Mouse (Mus musculus) adrenal gland, adult 8-10 months (tissue): ENCODE results near the gene Map3k6. TPM values are rescaled to one million over a fixed set of nuclear protein-coding genes. Genes with fewer than 3 reads are reported as not detected.

Experiments
- DNase-seq: peaks from one replicate; pipeline ENCODE4 v3.0.0; 2022
- total RNA-seq, 4 experiments: library from RNA; stranded (reverse); gene quantifications; 2 replicates each; pipeline ENCODE4 v1.2.4; 2022

Map3k6 gene
- total RNA-seq, 4 experiments from 2014 or later: 17.3 to 27.7 (median 19.2) TPM

DNA sequence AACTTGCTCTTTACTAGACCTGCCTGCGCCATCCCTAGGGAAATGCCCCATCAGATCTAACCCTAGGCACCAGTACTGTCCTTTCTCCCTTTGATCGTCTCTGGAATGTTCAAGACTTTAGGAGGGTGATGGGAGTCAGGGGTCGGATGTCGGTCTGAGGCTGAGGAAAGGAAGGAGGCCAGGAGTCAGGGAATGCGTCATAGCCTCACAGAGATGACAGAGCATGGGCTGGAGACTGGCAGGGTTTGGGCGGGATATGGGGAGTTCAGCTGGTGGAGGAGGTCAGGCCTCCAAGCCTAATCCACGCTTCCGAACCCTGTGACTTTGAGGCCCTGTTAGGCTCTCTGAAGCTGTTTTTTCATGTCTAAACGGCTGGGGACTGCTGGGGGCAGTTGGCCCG is 27.0 kb upstream of the Map3k6 start:
- no peak for DNase-seq

DNA sequence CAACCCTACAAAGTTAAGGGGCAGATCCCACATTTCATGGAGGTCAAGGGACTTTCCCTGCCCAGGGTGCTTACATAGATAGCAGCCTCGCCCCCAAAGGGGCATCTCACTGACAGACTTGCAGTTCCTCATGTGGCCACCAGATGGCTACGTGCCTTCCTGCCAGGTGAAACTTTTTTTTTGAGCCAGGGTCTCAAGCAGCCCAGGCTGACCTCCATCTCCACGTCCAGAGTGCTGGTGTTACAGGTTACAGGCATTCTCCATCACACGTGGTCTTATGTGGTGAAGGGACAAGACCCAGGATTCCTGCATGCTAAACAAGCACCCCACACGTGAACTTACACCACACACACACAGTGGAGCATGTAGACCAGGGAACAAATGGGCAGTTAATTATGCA is 23.0 kb upstream of the Map3k6 start:
- DNase-seq: no peak

DNA sequence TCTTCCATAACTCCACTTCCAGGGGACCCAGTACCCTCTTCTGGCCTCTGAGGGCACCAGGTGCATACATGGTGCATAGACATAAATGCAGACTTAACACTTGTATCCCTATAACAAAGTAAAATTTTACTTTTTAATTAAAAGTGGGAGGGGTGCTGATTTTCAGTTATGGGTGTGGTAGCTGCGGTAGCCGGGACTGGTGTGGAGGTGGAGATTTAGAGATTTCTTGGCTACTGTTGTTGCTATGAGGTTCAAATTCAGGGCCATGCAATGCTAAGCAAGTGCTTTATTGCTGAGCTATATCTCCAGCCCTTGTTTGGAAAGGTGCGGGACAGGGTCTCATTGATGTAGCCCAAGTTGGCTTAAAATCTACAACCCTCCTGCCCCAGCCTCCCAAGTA is 21.9 kb upstream of the Map3k6 start:
- DNase-seq: no peak

DNA sequence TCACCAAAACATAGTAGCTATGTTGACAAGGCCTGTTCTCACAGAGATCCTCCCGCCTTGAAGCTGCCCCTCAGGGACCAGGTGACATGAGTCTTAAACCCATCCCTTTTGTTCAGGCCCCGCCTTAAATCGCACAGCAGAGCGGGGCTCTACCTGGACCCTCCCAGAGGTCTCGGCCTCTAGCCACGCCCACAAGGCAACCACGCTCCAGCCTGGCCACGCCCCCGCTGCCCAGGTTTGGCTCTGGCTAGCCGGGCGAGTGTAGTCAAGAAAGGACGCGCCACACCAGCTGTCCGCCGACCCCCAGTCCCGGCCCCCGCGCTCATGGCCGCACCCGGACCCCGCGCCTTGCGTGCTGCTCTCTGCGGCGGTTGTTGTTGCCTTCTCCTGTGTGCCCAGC is 20.0 kb upstream of the Map3k6 start:
- no peak for DNase-seq

DNA sequence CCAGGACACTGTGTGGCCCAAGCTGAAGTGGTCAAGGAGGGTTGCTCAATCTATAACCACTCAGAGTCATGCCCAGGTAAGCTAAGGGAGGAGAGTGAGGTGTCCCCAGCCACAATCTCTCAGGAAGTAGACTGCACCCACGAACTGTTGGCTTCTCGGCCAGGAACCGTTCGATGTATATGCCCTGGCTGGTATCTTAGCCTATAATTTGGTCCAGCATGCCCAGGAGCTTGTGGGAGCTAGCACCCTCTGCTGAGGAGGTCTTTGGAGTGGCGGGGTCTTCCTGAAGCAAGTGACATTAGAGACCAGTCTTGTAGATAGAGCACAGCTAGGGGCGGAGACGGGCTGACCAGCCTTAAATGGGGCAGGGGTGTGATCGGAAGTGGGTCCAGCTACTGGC is 18.9 kb upstream of the Map3k6 start:
- no peak for DNase-seq

DNA sequence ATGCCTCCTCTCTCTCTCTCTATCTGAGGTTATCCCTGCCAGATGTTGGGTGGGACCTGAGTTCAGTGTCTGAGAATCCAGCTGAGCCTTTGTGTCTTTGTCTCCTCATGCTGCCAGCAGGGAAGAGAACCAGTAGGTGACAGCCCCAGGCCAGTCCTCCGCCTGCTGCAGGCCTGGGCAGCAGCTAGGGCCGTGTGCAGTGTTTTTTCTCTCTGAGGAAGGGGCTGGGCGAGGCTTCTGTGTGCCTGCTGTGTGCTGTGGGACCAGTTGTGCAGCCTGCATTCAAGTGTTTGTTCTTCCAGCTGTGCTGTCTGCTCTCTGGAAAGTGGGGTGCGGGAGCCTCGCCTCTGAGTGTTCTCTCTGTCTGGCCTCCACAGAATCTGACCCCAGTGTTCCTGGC is 16.7 kb upstream of the Map3k6 start:
- DNase-seq: no peak

DNA sequence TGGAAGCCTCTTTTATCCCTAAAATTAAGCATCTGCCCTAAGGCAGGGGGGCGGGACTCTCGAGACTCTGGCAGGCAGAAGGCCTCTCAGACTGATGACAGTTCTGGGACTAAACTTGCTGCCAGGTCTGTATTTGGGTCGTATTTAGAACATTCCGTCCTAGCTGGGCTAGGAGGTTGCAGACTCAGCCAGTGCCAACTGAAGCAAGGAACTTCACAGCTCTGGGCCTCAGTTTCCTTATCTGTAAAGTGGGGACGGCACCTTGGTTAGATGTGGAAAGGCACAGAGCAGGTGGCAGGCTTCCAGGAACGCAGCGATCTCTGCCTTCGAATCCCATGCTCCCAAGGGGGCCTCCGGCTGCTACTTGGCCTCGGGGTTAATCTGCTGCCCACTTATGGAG is 14.5 kb upstream of the Map3k6 start:
- no peak for DNase-seq

DNA sequence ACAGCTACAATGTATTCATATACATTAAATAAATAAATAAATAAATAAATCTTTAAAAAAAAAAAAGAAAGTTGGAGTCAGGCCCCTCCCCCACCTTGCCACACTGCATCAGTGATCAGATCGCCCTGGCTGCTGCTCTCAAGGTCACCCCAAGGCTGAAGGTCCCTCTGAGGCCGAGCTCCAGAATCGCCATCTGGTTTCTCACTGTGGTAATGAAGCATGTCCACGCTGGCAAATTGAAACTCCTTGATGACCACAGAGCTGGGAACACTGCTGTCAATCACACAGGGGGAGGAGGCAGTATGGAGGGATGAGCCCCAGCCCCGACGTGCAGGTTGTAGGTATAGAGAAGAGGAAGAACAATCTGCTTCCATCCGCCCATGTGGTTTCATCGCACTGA is 13.0 kb upstream of the Map3k6 start:
- DNase-seq: no peak

DNA sequence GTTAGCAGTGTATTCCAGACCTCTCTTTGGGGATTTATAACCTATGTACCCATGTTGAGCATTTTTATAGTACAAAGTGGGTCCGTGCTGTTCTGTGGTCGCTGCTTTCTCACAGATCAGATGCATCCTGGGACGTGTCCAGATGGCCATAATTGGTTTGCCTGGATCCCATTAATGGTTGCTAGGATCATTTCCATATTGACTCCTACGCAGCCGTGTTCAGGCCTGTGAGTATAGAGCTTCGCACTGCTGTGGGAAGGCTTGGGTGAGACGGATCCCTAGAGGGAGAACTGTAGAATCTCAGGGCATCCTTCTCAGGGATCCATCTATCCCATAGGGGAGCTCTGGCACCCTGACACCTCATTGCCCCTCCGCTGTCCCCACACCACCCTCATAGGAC is 11.0 kb upstream of the Map3k6 start:
- no peak for DNase-seq

DNA sequence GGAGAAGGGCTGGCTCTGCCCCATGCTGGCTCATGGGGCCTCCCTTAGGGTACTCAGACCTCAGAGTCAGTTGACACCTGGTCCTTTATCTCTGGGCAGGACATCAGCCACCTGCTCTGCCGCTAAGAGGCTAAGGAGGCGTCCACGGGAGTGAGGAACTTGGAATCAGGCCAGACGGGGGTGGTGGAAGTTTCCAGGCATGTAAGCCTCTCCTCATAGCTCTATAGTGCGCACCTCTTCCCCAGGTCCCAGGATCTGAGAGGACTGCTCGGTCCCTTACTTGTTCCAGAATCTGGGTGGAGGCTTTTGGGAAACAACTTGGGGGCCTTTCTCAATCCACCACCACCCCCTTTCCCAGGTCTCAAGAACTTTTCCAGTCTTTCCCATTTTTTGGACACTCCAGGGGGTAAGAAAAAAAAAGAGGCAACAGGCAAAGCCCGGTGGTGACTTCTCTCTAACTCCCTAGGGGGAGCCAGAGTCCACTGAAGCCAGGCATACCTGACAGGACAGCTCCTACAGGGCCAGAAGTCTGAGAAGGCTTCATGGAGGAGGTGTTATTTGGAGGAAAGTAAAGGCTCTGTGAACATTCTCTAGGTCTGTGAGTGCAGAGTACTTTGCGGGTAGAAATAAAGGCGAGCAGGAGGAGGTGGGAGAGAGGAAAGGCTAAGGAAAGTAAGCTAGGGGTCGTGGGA is 7.2 kb upstream of the Map3k6 start:
- DNase-seq: no peak

DNA sequence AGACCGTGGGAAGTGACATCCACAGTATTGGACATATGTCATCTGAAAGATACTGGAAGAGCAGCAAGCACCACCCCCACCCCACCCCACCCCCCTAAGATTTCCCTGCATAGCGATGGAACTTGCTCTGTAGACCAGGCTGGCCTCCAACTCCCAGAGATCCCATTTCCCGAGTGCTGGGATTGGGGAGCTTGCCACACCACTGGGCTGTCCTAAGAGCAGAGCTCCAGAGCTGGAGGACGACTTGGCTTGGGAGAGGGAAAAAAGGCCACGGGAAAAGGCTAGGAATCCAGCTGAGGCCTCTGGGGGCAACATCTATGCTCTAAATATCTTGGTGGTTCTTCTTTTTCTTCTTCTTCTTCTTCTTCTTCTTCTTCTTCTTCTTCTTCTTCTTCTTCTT is 5.8 kb upstream of the Map3k6 start:
- DNase-seq: no peak

DNA sequence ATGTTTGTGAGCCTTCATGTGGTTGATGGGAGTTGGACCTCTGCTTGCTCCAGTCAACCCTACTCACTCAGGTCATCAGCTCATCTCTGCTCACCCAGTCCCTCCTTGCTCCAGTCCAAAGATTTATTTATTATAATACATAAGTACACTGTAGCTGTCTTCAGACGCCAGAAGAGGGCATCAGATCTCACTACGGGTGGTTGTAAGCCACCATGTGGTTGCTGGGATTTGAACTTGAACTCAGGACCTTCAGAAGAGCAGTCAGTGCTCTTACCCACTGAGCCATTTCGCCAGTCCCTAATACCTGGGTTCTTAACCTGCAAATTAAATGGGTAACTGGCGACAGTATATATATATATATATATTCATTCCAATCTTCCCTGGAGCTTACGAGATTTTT is 5.2 kb upstream of the Map3k6 start:
- no peak for DNase-seq

DNA sequence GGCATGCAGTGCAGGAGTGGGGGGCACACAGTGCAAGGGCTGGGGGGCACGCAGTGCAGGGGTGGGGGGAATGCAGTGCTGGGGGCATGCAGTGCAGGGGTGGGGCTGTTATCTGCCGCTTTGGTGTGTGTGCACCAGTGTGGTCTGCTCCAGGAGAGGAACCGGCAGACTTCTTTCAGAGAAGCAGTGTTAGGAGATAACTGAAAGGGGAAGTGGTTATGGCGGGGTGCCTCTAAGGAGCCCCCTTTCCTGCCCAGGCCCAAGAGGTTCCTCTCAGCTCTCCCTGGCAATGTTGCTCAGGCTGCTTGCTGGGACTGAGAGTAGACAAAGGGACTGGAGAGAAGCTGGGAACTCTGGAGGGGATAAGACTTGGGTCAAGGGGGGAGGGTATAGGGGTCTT is 2.7 kb upstream of the Map3k6 start:
- no peak for DNase-seq

DNA sequence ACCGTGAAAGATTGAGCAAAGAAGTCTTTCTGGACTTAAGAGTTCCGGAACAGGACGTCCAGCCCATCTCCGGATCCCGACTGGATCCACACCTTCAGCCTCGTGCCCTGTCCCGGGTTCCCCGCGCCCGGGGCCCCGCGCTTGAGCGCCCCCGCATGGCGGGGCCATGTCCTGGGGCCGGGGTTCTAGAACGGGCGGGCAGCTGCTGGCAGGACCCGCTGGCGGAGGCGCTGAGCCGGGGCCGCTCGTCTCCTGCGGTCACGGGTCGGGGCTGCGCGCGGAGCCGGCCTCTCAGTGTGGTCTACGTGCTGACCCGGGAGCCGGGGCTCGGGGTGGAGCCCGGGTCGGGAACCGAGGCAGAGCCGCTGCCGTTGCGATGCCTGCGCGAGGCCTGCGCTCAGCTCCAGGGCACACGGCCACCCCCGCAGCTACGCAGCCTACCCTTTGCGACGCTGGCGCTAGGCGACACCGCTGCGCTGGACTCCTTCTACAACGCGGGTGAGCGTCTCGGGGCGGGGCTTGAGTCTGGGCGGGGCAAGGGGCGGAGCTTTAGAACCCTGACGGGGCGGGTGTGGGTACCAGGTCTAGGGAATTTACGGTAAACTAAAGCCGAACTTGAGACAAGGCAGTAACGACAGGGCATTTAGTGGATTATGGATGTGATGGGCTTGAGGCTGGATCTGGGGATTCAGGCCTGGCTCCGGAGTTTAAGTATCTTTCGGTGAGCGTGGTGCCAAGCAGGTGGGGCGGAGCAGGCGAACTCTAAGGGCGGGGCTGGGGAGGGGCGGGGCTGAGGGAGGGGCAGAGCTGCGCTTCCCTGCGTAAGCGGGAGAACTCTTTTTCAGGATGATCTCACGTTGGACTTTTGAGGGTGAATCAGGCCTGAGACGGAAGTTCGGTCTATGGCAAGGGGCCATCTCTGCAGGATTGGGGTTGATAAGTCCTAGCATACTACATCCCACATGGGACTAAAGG is 603 bp downstream of the Map3k6 start:
- DNase-seq: peak; percentile 87

DNA sequence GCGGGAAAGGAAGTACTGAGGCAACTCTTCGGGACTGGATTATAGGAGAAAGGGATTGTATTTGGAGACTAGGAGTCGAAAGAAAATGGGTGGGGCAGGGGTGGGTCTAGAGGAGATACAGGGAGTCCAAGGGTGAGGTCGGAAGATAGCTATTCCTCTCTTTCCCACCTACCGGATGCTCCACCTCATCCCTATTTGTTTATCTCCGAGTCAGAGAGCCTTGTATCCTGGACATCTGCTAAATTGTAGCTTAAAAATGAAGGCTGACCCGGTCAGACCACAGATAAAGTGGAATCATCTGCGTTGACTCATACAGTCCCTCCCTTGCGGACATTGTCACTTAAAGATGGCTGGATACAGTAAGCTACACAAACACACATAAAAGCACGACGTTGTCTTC is 1.3 kb downstream of the Map3k6 start:
- DNase-seq: no peak

DNA sequence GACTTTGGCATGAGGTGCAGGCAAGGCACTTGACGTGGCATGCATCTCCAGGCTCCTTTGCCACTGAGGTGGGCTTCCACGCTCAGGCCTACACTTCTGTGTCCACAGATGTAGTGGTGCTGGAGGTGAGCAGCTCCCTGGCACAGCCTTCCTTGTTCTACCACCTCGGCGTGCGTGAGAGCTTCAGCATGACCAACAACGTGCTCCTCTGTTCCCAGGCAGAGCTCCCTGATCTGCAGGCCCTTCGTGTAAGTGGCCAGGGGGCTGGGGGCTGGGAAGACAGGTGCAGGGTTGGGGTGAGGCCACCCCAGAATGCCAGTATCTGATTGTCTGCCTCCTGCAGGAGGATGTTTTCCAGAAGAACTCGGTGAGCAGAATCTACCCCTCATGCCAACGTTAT is 2.1 kb downstream of the Map3k6 start:
- DNase-seq: no peak

DNA sequence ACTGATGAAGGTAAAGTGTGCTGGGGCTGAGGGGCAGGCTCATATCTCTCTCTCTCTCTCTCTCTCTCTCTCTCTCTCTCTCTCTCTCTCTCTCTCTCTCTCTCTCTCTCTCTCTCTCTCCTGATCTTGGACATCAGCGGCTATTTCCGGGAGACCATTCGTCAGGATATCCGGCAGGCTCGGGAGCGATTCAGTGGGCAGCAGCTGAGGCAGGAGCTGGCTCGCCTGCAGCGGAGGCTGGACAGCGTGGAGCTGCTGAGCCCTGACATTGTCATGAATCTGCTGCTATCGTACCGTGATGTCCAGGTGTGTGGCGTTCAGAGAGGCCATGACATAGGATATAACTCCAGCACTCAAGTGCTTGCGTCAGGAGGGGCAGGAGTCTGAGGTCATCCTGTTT is 2.9 kb downstream of the Map3k6 start:
- DNase-seq: no peak

DNA sequence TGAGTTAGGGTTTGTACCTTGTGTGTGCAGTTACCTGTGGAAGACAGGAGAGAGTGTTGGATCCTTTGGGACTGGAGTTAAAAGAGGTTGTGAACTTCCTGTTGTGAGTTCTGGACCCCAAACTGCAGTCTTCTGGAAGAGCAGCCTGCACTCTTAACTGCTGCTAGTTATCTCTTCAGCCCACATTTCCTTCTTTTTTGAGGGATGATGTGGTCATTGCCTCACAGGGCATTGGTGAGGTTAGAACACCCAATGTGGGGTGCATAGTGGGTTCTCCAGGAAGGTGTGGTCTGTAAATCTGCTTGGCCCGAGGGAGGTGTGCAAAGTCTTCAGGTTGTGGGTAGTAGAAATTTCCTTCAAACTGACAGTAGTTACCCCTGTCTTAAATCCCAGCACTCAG is 3.7 kb downstream of the Map3k6 start:
- no peak for DNase-seq

DNA sequence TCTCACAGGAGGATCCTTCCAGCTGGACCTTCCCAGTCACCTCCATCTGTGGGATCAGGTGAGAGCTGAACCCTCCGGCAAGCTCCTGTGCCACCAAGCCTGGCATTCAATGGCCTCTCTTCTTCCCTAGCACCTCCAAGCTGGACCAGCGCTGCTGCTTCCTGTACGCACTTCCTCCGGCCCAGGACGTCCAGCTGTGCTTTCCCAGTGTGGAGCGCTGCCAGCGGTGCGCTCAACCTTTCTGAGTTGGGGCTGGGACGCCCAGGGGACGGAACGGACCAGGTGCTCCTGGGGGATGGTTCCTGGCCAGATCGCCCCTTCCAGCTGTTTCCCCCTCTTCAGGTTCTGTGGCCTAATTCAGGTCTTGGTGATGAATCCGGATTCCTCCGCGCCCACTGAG is 6.5 kb downstream of the Map3k6 start:
- no peak for DNase-seq

DNA sequence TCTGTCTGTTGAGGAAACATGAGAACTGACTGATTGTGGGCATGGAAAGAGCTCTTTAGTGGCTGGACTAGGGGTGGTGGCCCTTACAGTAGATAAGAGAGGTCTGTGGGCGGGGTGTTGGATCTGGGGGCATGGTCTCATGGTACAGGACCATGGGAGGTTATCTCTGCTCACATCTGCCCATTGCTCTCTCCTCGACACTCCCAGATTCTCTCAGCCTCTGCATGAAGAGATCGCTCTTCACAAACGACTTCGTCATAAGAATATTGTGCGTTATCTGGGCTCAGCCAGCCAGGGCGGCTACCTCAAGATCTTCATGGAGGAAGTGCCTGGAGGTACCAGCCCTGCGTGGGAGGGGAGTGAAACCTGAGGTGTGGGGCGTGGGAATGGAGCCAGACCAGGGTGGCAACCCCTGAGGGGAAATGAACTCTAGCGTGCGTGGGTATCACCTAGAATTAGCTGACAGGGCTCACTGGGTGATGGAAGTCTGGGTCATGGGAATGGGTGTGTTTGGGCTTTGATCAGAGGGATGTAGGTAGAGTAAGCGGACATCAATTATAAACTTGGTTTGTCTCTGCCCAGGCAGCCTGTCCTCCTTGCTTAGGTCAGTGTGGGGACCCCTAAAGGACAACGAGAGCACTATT is 7.3 kb downstream of the Map3k6 start:
- no peak for DNase-seq

DNA sequence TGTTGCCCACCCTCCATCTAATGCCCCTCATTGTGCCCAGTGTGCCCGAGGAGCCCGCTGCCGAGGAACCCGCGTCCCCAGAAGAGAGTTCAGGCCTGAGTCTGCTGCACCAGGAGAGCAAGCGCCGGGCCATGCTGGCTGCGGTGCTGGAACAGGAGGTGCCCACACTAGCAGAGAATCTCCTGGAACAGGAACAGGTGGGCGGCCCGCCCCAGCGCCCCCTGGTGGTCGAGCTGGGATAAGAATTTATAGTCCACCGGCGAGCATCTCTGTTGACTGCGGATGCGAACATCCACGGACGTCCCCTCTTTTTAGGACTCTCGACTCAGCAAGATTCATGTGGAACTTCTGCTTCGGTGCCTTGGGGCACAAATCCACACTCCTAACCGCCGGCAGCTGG is 10.0 kb downstream of the Map3k6 start:
- DNase-seq: peak; percentile 53

DNA sequence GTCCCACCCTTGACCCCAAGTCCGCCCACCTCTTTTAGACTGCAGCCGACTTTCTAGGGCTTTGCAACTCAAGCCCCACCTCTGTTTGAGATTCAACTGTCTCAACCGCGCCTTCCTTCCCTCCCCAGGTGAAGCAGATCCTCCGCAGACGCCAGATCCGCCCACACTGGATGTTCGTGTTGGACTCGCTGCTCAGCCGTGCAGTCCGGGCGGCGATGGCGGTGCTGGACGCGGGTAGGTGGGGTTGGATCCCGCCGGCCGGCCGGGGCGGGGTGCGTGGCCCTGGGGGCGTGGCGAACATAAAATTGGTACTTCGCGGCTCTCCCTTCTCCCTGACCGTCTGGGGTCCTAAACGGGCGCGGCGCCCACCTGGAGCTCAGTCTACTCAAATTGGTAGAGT is 10.6 kb downstream of the Map3k6 start:
- DNase-seq: no peak

DNA sequence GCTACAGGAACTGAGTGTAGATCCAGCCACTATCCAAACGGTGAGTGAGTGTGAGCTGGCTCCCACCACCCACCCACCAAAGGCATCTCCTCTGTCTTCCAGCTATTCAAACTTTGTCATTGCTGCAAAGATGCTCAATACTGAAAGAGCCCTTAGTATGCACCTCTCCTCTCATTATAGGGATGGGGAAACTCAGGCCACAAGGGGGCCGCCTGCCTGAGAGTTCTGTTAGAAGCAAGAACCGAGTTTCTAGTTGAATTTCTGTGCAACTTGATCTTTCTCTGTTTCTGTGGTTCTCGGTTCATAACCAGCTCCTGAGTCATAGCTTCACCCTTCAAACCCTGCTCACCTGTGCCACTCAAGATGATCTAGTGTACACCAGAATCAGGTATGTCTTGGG is 11.5 kb downstream of the Map3k6 start:
- no peak for DNase-seq

DNA sequence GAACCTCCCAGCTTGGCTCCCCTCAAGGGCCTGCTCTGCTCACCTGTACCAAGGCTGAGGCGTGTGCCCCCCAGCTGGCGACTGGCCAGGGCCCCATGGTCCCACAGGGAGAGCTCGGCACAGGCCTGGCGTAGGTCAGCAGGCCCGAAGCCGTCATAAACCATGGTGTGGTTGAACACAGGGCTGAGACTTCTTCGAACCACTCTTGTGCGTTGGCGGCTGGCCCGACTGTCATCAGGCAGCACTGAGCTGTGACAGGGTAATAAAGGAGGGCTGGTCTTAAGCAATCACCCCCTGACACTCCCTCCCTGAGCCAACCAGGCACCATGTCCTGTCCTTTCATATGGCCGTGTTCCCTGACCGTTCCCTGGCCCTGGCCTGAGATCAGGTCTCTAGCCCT is 12.8 kb downstream of the Map3k6 start:
- no peak for DNase-seq
